In the genomic region with DNA sequence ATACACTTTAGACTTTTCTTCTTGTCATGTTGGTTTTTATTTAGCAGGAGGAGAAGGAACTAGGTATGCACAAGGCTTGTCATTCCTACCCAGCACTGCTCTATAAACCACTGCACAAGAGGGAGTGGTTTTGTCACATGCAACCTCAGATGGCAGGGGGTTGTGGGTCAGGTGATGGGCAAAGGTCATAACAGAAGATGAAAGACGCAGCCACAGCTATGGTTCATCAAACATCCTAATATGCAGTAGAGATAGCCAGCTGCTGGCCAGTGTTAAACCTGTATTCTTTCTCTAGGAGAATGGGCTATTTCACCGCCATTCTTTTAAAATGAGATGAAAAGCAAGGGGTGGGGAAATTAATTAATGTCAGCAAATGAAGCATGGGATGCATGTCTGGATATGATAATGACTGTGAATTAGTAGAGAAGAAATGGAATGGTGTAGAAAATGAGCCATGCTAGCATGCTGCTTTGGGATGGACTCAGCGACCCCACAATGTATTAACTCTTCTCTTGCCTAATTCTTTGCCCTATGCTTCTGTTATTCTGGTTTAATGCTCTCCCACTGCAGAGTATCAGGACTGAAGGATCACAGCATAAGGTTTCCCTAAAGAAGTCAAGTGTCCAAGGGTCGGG, we compare ENCODE assay signal across 26 mouse cellular contexts.
A peak's percentile ranks its signal among the peaks of the same experiment; 100 is the strongest.
DNase-seq lines count a peak whose midpoint lies in the region; ATAC-seq and TF ChIP-seq lines count a peak whose summit lies in the region.
"Had no signal": no experiment of that assay in that cellular context is flagged by ENCODE, and none has a peak within 500 bp of the region (broad histone marks: within the 10 kb centered on the region; RNA-seq: fewer than 3 reads in every experiment).

No protein-coding gene starts in this region.

- peak; percentile 3 for DNase-seq in kidney, postnatal 10 days
- no peak for DNase-seq in kidney, adult 18-20 months
- DNase-seq in brain, embryonic 14.5 days (ENCODE audit: low read depth), result peak; percentile 51
- peak; percentile 8 for DNase-seq in midbrain, postnatal 0 days (ENCODE audit: low spot score)
- no peak for DNase-seq in spleen, postnatal 4 days (ENCODE audit: low spot score in 2 of 2)
- DNase-seq in gastrocnemius, postnatal 4 days (ENCODE audit: low spot score in 2 of 2), result no peak
- DNase-seq: adrenal gland, postnatal 14 days; cerebellum, adult 11 months; cerebellum, postnatal 10 days; gastrocnemius, postnatal 10 days; heart, adult 18-20 months; heart, postnatal 36 days; kidney, postnatal 25 days; layer of hippocampus, adult 9-11 months; left cerebral cortex, postnatal 4 days; liver; lung, adult 18-20 months; lung, postnatal 14 days; right cerebral cortex, adult 18-20 months; thymus, postnatal 36 days had no signal

- no peaks in the 10 kb centered on the region for H3K27me3 ChIP-seq in forebrain, embryonic 12.5 days
- no peaks in the 10 kb centered on the region for H3K27me3 ChIP-seq in forebrain, embryonic 13.5 days
- H3K27me3 ChIP-seq in midbrain, postnatal 0 days (ENCODE audit: insufficient read depth, low read length), result no peaks in the 10 kb centered on the region
- H3K27me3 ChIP-seq: embryonic facial prominence, embryonic 13.5 days; intestine, embryonic 15.5 days; Patski had no signal

- H3K9ac ChIP-seq in forebrain, embryonic 12.5 days, result no peak overlapping the region
- H3K9ac ChIP-seq in forebrain, embryonic 13.5 days, result no peak overlapping the region
- H3K9ac ChIP-seq in midbrain, postnatal 0 days (replicated peaks; ENCODE audit: low read length, poor library complexity, severe bottlenecking), result no peak overlapping the region
- H3K9ac ChIP-seq: embryonic facial prominence, embryonic 13.5 days; intestine, embryonic 15.5 days had no signal

- TF ChIP-seq POLR2A in brain, embryonic 14.5 days (IDR thresholded peaks at IDR 0.05; ENCODE audit: borderline replicate concordance, extremely low read depth, insufficient read depth, insufficient read length, poor library complexity, severe bottlenecking), result no peak

- H3K4me3 ChIP-seq in forebrain, embryonic 12.5 days (replicated peaks), result no peak overlapping the region
- no peak overlapping the region for H3K4me3 ChIP-seq in forebrain, embryonic 13.5 days
- no peak overlapping the region for H3K4me3 ChIP-seq in midbrain, postnatal 0 days (ENCODE audit: low read depth, low read length)
- H3K4me3 ChIP-seq: embryonic facial prominence, embryonic 13.5 days; intestine, embryonic 15.5 days; left cerebral cortex, adult 2 months had no signal

- H3K9me3 ChIP-seq in forebrain, embryonic 12.5 days, result no peaks in the 10 kb centered on the region
- H3K9me3 ChIP-seq in forebrain, embryonic 13.5 days (replicated peaks), result no peaks in the 10 kb centered on the region
- no peaks in the 10 kb centered on the region for H3K9me3 ChIP-seq in midbrain, postnatal 0 days (ENCODE audit: low read length)
- H3K9me3 ChIP-seq: embryonic facial prominence, embryonic 13.5 days; intestine, embryonic 15.5 days had no signal

- ATAC-seq in forebrain, embryonic 12.5 days (ENCODE audit: low FRiP score), result peak; percentile 77
- ATAC-seq in forebrain, embryonic 13.5 days, result no peak; the same call in 1 of the 2 replicates
- ATAC-seq in midbrain, postnatal 0 days (ENCODE audit: low FRiP score), result no peak
- ATAC-seq: intestine, embryonic 15.5 days; Patski had no signal

- no peak overlapping the region for H3K27ac ChIP-seq in forebrain, embryonic 12.5 days
- no peak overlapping the region for H3K27ac ChIP-seq in forebrain, embryonic 13.5 days
- H3K27ac ChIP-seq in midbrain, postnatal 0 days (ENCODE audit: low read depth, low read length), result no peak overlapping the region
- H3K27ac ChIP-seq: embryonic facial prominence, embryonic 13.5 days; intestine, embryonic 15.5 days; left cerebral cortex, adult 2 months had no signal

- H3K4me2 ChIP-seq in forebrain, embryonic 12.5 days, result no peak overlapping the region
- H3K4me2 ChIP-seq in forebrain, embryonic 13.5 days, result no peak overlapping the region
- no peak overlapping the region for H3K4me2 ChIP-seq in midbrain, postnatal 0 days (ENCODE audit: low read depth, low read length, poor library complexity, severe bottlenecking)
- H3K4me2 ChIP-seq: embryonic facial prominence, embryonic 13.5 days; intestine, embryonic 15.5 days had no signal

- 55% methylated on average over 4 of the region's 4 CpGs for WGBS in forebrain, embryonic 12.5 days
- 47% methylated on average over 4 of the region's 4 CpGs for WGBS in forebrain, embryonic 13.5 days
- WGBS in midbrain, postnatal 0 days, result 65% methylated on average over 4 of the region's 4 CpGs

- H3K4me1 ChIP-seq in forebrain, embryonic 12.5 days, result peaks cover 8% of the 10 kb centered on the region; the same call in 1 of the 2 replicates
- peaks cover 13% of the 10 kb centered on the region for H3K4me1 ChIP-seq in forebrain, embryonic 13.5 days
- H3K4me1 ChIP-seq in midbrain, postnatal 0 days (ENCODE audit: insufficient read depth, low read length), result no peaks in the 10 kb centered on the region
- H3K4me1 ChIP-seq: embryonic facial prominence, embryonic 13.5 days; intestine, embryonic 15.5 days had no signal

- H3K36me3 ChIP-seq in forebrain, embryonic 12.5 days (replicated peaks), result no peaks in the 10 kb centered on the region
- no peaks in the 10 kb centered on the region for H3K36me3 ChIP-seq in forebrain, embryonic 13.5 days (ENCODE audit: poor library complexity, severe bottlenecking)
- no peaks in the 10 kb centered on the region for H3K36me3 ChIP-seq in midbrain, postnatal 0 days (ENCODE audit: insufficient read depth, low read length)
- H3K36me3 ChIP-seq: embryonic facial prominence, embryonic 13.5 days; intestine, embryonic 15.5 days had no signal

- TF ChIP-seq CTCF in brain, embryonic 14.5 days (IDR thresholded peaks at IDR 0.05; ENCODE audit: borderline replicate concordance, extremely low read depth, insufficient read depth, insufficient read length), result no peak
- TF ChIP-seq CTCF in midbrain, postnatal 0 days (IDR thresholded peaks at IDR 0.05), result no peak

Comparison
In these comparisons a context has a peak if more than half of its experiments do, and no peak if none do; other contexts are left out.
1. DNase-seq: peak in kidney, postnatal 10 days (single experiment), brain, embryonic 14.5 days (single experiment) and midbrain, postnatal 0 days (single experiment); none in kidney, adult 18-20 months (single experiment), spleen, postnatal 4 days (0 of 2) and gastrocnemius, postnatal 4 days (0 of 2).